Mouse (Mus musculus): ENCODE measurements at regions not wholly inside any gene's neighbourhood (a gene's known extent, or its start where the extent isn't known, plus 50 kb on each side); places are given as distances from the start of the nearest gene placed in this dataset.
A peak's percentile ranks its signal among the peaks of the same experiment; 100 is the strongest.

- H3K9me3 ChIP-seq (replicated peaks; ENCODE audit: control insufficient read depth, low read length, poor library complexity, severe bottlenecking): no peaks in the 10 kb centered on the region
- 91% methylated on average over 1 of the region's 1 CpGs for WGBS
- H3K27me3 ChIP-seq (ENCODE audit: control insufficient read depth, insufficient read depth, low read depth, low read length): no peaks in the 10 kb centered on the region
- H3K4me3 ChIP-seq (ENCODE audit: low read depth, low read length): no peak overlapping the region
- no peaks in the 10 kb centered on the region for H3K36me3 ChIP-seq (ENCODE audit: control insufficient read depth, insufficient read depth, low read length)
- H3K4me2 ChIP-seq (ENCODE audit: low read length): no peak overlapping the region
- ATAC-seq: no peak
- no peak overlapping the region for H3K9ac ChIP-seq (ENCODE audit: low read depth, low read length)
- H3K27ac ChIP-seq (ENCODE audit: low read length): no peak overlapping the region
- H3K4me1 ChIP-seq (ENCODE audit: control insufficient read depth, insufficient read depth, low read length): no peaks in the 10 kb centered on the region
Observed at GRCm38 (mm10) chr1:138371474-138371873, 97.9 kb downstream of the Atp6v1g3 start.

GRCm38 (mm10) chr1:138384146-138384545 is 110.6 kb downstream of the Atp6v1g3 start:
- no peak overlapping the region for H3K4me3 ChIP-seq (ENCODE audit: low read depth, low read length)
- WGBS: 77% methylated on average over 3 of the region's 3 CpGs
- H3K4me1 ChIP-seq (ENCODE audit: control insufficient read depth, insufficient read depth, low read length): peaks cover 9% of the 10 kb centered on the region
- no peaks in the 10 kb centered on the region for H3K9me3 ChIP-seq (replicated peaks; ENCODE audit: control insufficient read depth, low read length, poor library complexity, severe bottlenecking)
- peak overlapping the region; percentile 23; the same call in 1 of the 2 replicates for H3K27ac ChIP-seq (ENCODE audit: low read length)
- H3K9ac ChIP-seq (ENCODE audit: low read depth, low read length): no peak overlapping the region
- no peak overlapping the region for H3K4me2 ChIP-seq (ENCODE audit: low read length)
- ATAC-seq: no peak
- H3K27me3 ChIP-seq (ENCODE audit: control insufficient read depth, insufficient read depth, low read depth, low read length): no peaks in the 10 kb centered on the region
- H3K36me3 ChIP-seq (ENCODE audit: control insufficient read depth, insufficient read depth, low read length): no peaks in the 10 kb centered on the region

- peaks cover 9% of the 10 kb centered on the region for H3K4me1 ChIP-seq (ENCODE audit: control insufficient read depth, insufficient read depth, low read length)
- peak; percentile 90 for ATAC-seq
- H3K4me3 ChIP-seq (ENCODE audit: low read depth, low read length): no peak overlapping the region
- H3K27me3 ChIP-seq (ENCODE audit: control insufficient read depth, insufficient read depth, low read depth, low read length): no peaks in the 10 kb centered on the region
- 15% methylated on average over 19 of the region's 19 CpGs for whole genome bisulfite sequencing
- 0 out of 2 replicates have a peak overlapping the region, but pooled peaks have one; percentile 13 for H3K9ac ChIP-seq (ENCODE audit: low read depth, low read length)
- peak overlapping the region; percentile 35 for H3K4me2 ChIP-seq (ENCODE audit: low read length)
- no peaks in the 10 kb centered on the region for H3K36me3 ChIP-seq (ENCODE audit: control insufficient read depth, insufficient read depth, low read length)
- H3K27ac ChIP-seq (ENCODE audit: low read length): peak overlapping the region; percentile 80
- H3K9me3 ChIP-seq (replicated peaks; ENCODE audit: control insufficient read depth, low read length, poor library complexity, severe bottlenecking): no peaks in the 10 kb centered on the region
Observed at GRCm38 (mm10) chr1:138385156-138385841, 111.8 kb downstream of the Atp6v1g3 start.

GRCm38 (mm10) chr1:138386001-138386400 is 112.5 kb downstream of the Atp6v1g3 start:
- Histone ChIP-seq H3K27ac (ENCODE audit: low read length) (peak overlapping the region; percentile 80), H3K36me3 (ENCODE audit: control insufficient read depth, insufficient read depth, low read length) (no peaks in the 10 kb centered on the region), H3K4me3 (ENCODE audit: low read depth, low read length) (no peak overlapping the region), H3K9ac (ENCODE audit: low read depth, low read length) (no peak overlapping the region), H3K4me1 (ENCODE audit: control insufficient read depth, insufficient read depth, low read length) (peaks cover 9% of the 10 kb centered on the region), H3K4me2 (ENCODE audit: low read length) (no peak overlapping the region), H3K9me3 (replicated peaks; ENCODE audit: control insufficient read depth, low read length, poor library complexity, severe bottlenecking) (no peaks in the 10 kb centered on the region), H3K27me3 (ENCODE audit: control insufficient read depth, insufficient read depth, low read depth, low read length) (no peaks in the 10 kb centered on the region)
- ATAC-seq: peak; percentile 7; the same call in 1 of the 2 replicates
- WGBS: 43% methylated on average over 5 of the region's 5 CpGs

GRCm38 (mm10) chr1:138388634-138389033 is 115.1 kb downstream of the Atp6v1g3 start:
- Histone ChIP-seq H3K9ac (ENCODE audit: low read depth, low read length) (no peak overlapping the region), H3K9me3 (replicated peaks; ENCODE audit: control insufficient read depth, low read length, poor library complexity, severe bottlenecking) (no peaks in the 10 kb centered on the region), H3K27ac (ENCODE audit: low read length) (no peak overlapping the region), H3K27me3 (ENCODE audit: control insufficient read depth, insufficient read depth, low read depth, low read length) (no peaks in the 10 kb centered on the region), H3K36me3 (ENCODE audit: control insufficient read depth, insufficient read depth, low read length) (no peaks in the 10 kb centered on the region), H3K4me1 (ENCODE audit: control insufficient read depth, insufficient read depth, low read length) (peaks cover 9% of the 10 kb centered on the region), H3K4me3 (ENCODE audit: low read depth, low read length) (no peak overlapping the region), H3K4me2 (ENCODE audit: low read length) (no peak overlapping the region)
- 89% methylated on average over 8 of the region's 8 CpGs for WGBS
- ATAC-seq: no peak

GRCm38 (mm10) chr1:138389676-138390075 is 116.1 kb downstream of the Atp6v1g3 start:
- Histone ChIP-seq H3K4me2 (ENCODE audit: low read length) (no peak overlapping the region), H3K4me3 (ENCODE audit: low read depth, low read length) (no peak overlapping the region), H3K4me1 (ENCODE audit: control insufficient read depth, insufficient read depth, low read length) (peaks cover 9% of the 10 kb centered on the region), H3K9ac (ENCODE audit: low read depth, low read length) (no peak overlapping the region), H3K9me3 (replicated peaks; ENCODE audit: control insufficient read depth, low read length, poor library complexity, severe bottlenecking) (no peaks in the 10 kb centered on the region), H3K27ac (ENCODE audit: low read length) (no peak overlapping the region), H3K36me3 (ENCODE audit: control insufficient read depth, insufficient read depth, low read length) (no peaks in the 10 kb centered on the region), H3K27me3 (ENCODE audit: control insufficient read depth, insufficient read depth, low read depth, low read length) (no peaks in the 10 kb centered on the region)
- 46% methylated on average over 1 of the region's 1 CpGs for WGBS
- no peak for ATAC-seq

GRCm38 (mm10) chr1:138418610-138419009 is 145.1 kb downstream of the Atp6v1g3 start:
- H3K36me3 ChIP-seq (ENCODE audit: control insufficient read depth, insufficient read depth, low read length): no peaks in the 10 kb centered on the region
- no peaks in the 10 kb centered on the region for H3K27me3 ChIP-seq (ENCODE audit: control insufficient read depth, insufficient read depth, low read depth, low read length)
- no peak overlapping the region for H3K9ac ChIP-seq (ENCODE audit: low read depth, low read length)
- H3K4me2 ChIP-seq (ENCODE audit: low read length): no peak overlapping the region
- H3K27ac ChIP-seq (ENCODE audit: low read length): no peak overlapping the region
- no peak overlapping the region for H3K4me3 ChIP-seq (ENCODE audit: low read depth, low read length)
- no peaks in the 10 kb centered on the region for H3K9me3 ChIP-seq (replicated peaks; ENCODE audit: control insufficient read depth, low read length, poor library complexity, severe bottlenecking)
- 0 out of 2 replicates have a peak, but pooled peaks cover 5% of the 10 kb centered on the region for H3K4me1 ChIP-seq (ENCODE audit: control insufficient read depth, insufficient read depth, low read length)
- WGBS: 67% methylated on average over 3 of the region's 3 CpGs
- ATAC-seq: no peak

GRCm38 (mm10) chr1:138427416-138427815 is 153.9 kb downstream of the Atp6v1g3 start:
- H3K4me2 ChIP-seq (ENCODE audit: low read length): no peak overlapping the region
- H3K4me3 ChIP-seq (ENCODE audit: low read depth, low read length): no peak overlapping the region
- no peak for ATAC-seq
- WGBS: 83% methylated on average over 2 of the region's 2 CpGs
- no peak overlapping the region for H3K27ac ChIP-seq (ENCODE audit: low read length)
- H3K4me1 ChIP-seq (ENCODE audit: control insufficient read depth, insufficient read depth, low read length): no peaks in the 10 kb centered on the region
- no peaks in the 10 kb centered on the region for H3K36me3 ChIP-seq (ENCODE audit: control insufficient read depth, insufficient read depth, low read length)
- H3K9ac ChIP-seq (ENCODE audit: low read depth, low read length): no peak overlapping the region
- no peaks in the 10 kb centered on the region for H3K27me3 ChIP-seq (ENCODE audit: control insufficient read depth, insufficient read depth, low read depth, low read length)
- no peaks in the 10 kb centered on the region for H3K9me3 ChIP-seq (replicated peaks; ENCODE audit: control insufficient read depth, low read length, poor library complexity, severe bottlenecking)

All from midbrain, embryonic 16.5 days (tissue).